In genomic region chr3:153831014-153831872, GRCm38 (mm10) we compare ENCODE assay signal across 9 mouse cellular contexts. TPM values are rescaled to one million over a fixed set of nuclear protein-coding genes. Genes with fewer than 3 reads are reported as not detected.
A peak's percentile ranks its signal among the peaks of the same experiment; 100 is the strongest.
DNase-seq lines count a peak whose midpoint lies in the region; ATAC-seq and TF ChIP-seq lines count a peak whose summit lies in the region.
"Had no signal": no experiment of that assay in that cellular context is flagged by ENCODE, and none has a peak within 500 bp of the region (broad histone marks: within the 10 kb centered on the region; RNA-seq: fewer than 3 reads in every experiment).

No protein-coding gene starts in this region.

- no peak for DNase-seq in heart, adult 8-10 months (ENCODE audit: low spot score)
- DNase-seq in Patski (ENCODE audit: low read depth, low spot score), result no peak
- peak; percentile 18 for DNase-seq in embryonic facial prominence, embryonic 11.5 days (ENCODE audit: low spot score)
- DNase-seq in kidney, postnatal 10 days, result peak; percentile 54
- peak; percentile 67 to 79 for DNase-seq in spleen, postnatal 4 days (ENCODE audit: low spot score in 2 of 2)
- no peak for DNase-seq in Muller cell, postnatal 12 days (ENCODE audit: inconsistent ontology term)
- DNase-seq in layer of hippocampus, postnatal 36 days, result no peak

- peaks cover 11% of the 10 kb centered on the region; the same call in 1 of the 2 replicates for H3K4me1 ChIP-seq in heart, embryonic 12.5 days (replicated peaks)
- no peaks in the 10 kb centered on the region for H3K4me1 ChIP-seq in embryonic facial prominence, embryonic 11.5 days (ENCODE audit: control insufficient read depth, insufficient read depth, low read length)

- TF ChIP-seq CTCF in Patski (IDR thresholded peaks at IDR 0.05), result peak; percentile 52

- POLR2A ChIA-PET in Patski (lab: Charles Lee), result interaction anchor here (0.7 to 0.8 kb wide), 2 partner anchors 13 to 26 kb away, joined by 3 to 6 read pairs; no protein-coding TSS in a partner anchor

- no peak overlapping the region for H3K9ac ChIP-seq in heart, embryonic 12.5 days
- no peak overlapping the region for H3K9ac ChIP-seq in embryonic facial prominence, embryonic 11.5 days (replicated peaks; ENCODE audit: low read length)

- no peaks in the 10 kb centered on the region for H3K9me3 ChIP-seq in heart, embryonic 12.5 days (replicated peaks)
- no peaks in the 10 kb centered on the region for H3K9me3 ChIP-seq in embryonic facial prominence, embryonic 11.5 days (replicated peaks; ENCODE audit: control insufficient read depth, low read length)

- no peaks in the 10 kb centered on the region for H3K36me3 ChIP-seq in heart, embryonic 12.5 days
- H3K36me3 ChIP-seq in embryonic facial prominence, embryonic 11.5 days (replicated peaks; ENCODE audit: control insufficient read depth, insufficient read depth, low read depth, low read length), result no peaks in the 10 kb centered on the region

- CTCF ChIA-PET in Patski (lab: Charles Lee), result interaction anchor here (1.4 to 1.8 kb wide), 3 partner anchors 8 to 173 kb away, joined by 4 to 7 read pairs (median 5); no protein-coding TSS in a partner anchor

- H3K4me2 ChIP-seq in heart, embryonic 12.5 days, result no peak overlapping the region
- no peak overlapping the region for H3K4me2 ChIP-seq in embryonic facial prominence, embryonic 11.5 days (ENCODE audit: low read depth, low read length)

- in situ Hi-C loops in Patski (cut with MboI; ENCODE audit: low pct_unique_long_range_greater_than_20kb), result no loop called here

- 67% methylated on average over 11 of the region's 11 CpGs for WGBS in heart, embryonic 12.5 days
- 69% methylated on average over 11 of the region's 11 CpGs for WGBS in embryonic facial prominence, embryonic 11.5 days

- H3K27ac ChIP-seq in heart, embryonic 12.5 days (ENCODE audit: poor library complexity, severe bottlenecking), result peak overlapping the region; percentile 23; the same call in 1 of the 2 replicates
- no peak overlapping the region for H3K27ac ChIP-seq in embryonic facial prominence, embryonic 11.5 days (replicated peaks; ENCODE audit: low read depth, low read length)
- H3K27ac ChIP-seq: macrophage had no signal

- peak; percentile 87 for ATAC-seq in heart, embryonic 12.5 days (ENCODE audit: insufficient number of reproducible peaks, low FRiP score)
- no peak for ATAC-seq in Patski
- peak; percentile 24; the same call in 1 of the 2 replicates for ATAC-seq in embryonic facial prominence, embryonic 11.5 days (replicated peaks; ENCODE audit: insufficient number of reproducible peaks, low FRiP score, low TSS enrichment, low read depth)

- H3K4me3 ChIP-seq in heart, embryonic 12.5 days, result no peak overlapping the region
- H3K4me3 ChIP-seq in embryonic facial prominence, embryonic 11.5 days (ENCODE audit: low read depth, low read length), result no peak overlapping the region

- no peaks in the 10 kb centered on the region for H3K27me3 ChIP-seq in heart, embryonic 12.5 days (replicated peaks)
- H3K27me3 ChIP-seq in Patski, result no peaks in the 10 kb centered on the region
- H3K27me3 ChIP-seq in embryonic facial prominence, embryonic 11.5 days (ENCODE audit: control insufficient read depth, insufficient read depth, low read length), result no peaks in the 10 kb centered on the region

RNA-seq across cellular contexts. Expression of gene Asb17, which starts 12.8 kb away (rescaled TPM):
- 0.32 and 0.70 TPM in 2 replicates for polyA plus RNA-seq in heart, embryonic 12.5 days (2016; fragmentation: Nextera tagmentation; extraction: Ambion mirVana)
- not detected for total RNA-seq in heart, adult 8-10 months (2022)
- polyA plus RNA-seq in Patski (2021), result 0.12 TPM
- 0.34 TPM in 1 of 2 replicates, not detected in the other for polyA plus RNA-seq in embryonic facial prominence, embryonic 11.5 days (2014; fragmentation: Nextera tagmentation; extraction: Ambion mirVana)
- not detected for total RNA-seq in layer of hippocampus, postnatal 36 days (2021)
- polyA plus RNA-seq: macrophage had no signal

Comparison
In these comparisons a context has a peak if more than half of its experiments do, and no peak if none do; other contexts are left out.
1. DNase-seq: peak in embryonic facial prominence, embryonic 11.5 days (single experiment), kidney, postnatal 10 days (single experiment) and spleen, postnatal 4 days (2 of 2); none in heart, adult 8-10 months (single experiment), Patski (single experiment), Muller cell, postnatal 12 days (single experiment) and layer of hippocampus, postnatal 36 days (0 of 2).